Mouse (Mus musculus) cerebellum, adult 2 months (tissue): ENCODE results near the gene Lrrc63.

Experiments
- CTCF ChIP-seq: fragments of 200-500 bp; IDR thresholded peaks from 2 replicates; pipeline ENCODE4 v1.5.1; 2011; ENCODE audit warnings: low read depth, mild to moderate bottlenecking, control low read depth, low read length, moderate library complexity, borderline replicate concordance; ENCODE audit not compliant: insufficient read depth
- POLR2A ChIP-seq: fragments of 200-500 bp; IDR thresholded peaks from 2 replicates; pipeline ENCODE4 v1.6.1; 2011; ENCODE audit warnings: low read length, control low read depth, borderline replicate concordance; ENCODE audit not compliant: insufficient read depth

GRCm38 (mm10) chr14:75164345-75164744, 33.7 kb upstream of the Lrrc63 start:
- TF ChIP-seq POLR2A (no peak), CTCF (no peak)
